Mouse (Mus musculus): ENCODE data around the gene Ccdc93. TPM values are rescaled to one million over a fixed set of nuclear protein-coding genes. Genes with fewer than 3 reads are reported as not detected.

Ccdc93 gene
- polyA plus RNA-seq, 1 experiment, result 5.2 TPM

DNA sequence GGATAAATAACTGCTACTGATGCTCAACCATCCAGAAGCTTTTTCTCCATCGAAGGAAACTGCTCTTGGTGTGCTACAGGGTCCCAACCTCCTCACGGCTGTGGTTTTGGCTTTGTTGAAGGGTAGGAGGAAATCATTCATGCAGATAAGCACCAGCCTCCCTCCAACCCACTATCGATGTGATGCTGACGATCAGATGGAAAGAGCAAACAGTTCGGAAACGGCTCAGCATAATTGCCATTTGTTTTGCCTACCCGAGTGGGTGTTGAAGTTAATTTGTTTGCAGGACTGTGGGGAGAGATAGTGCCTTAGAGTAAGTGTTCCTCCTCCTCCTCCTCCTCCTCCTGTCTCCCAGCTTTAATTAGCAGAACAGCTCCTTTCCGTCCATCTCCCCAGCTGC is 109.5 kb downstream of the Ccdc93 start:
- TF ChIP-seq CTCF (IDR thresholded peaks at IDR 0.05; ENCODE audit: control insufficient read depth, insufficient read depth, insufficient replicate concordance, low read depth, low read length), result no peak
- Histone ChIP-seq H3K4me3 (ENCODE audit: control insufficient read depth, low read depth, low read length) (no peak overlapping the region), H3K36me3 (ENCODE audit: control insufficient read depth, insufficient read depth, low read length) (no peaks in the 10 kb centered on the region), H3K4me1 (ENCODE audit: control insufficient read depth, insufficient read depth, low read length) (no peaks in the 10 kb centered on the region), H3K27ac (ENCODE audit: control insufficient read depth, insufficient read depth, low read depth, low read length) (no peak overlapping the region), H3K27me3 (ENCODE audit: control insufficient read depth, insufficient read depth, low read length) (no peaks in the 10 kb centered on the region)

- TF ChIP-seq POLR2A (IDR thresholded peaks at IDR 0.05; ENCODE audit: control insufficient read depth, low read depth, low read length), result no peak
- TF ChIP-seq CTCF (IDR thresholded peaks at IDR 0.05; ENCODE audit: control insufficient read depth, insufficient read depth, insufficient replicate concordance, low read depth, low read length), result no peak
- H3K36me3 ChIP-seq (ENCODE audit: control insufficient read depth, insufficient read depth, low read length), result no peaks in the 10 kb centered on the region
- no peaks in the 10 kb centered on the region for H3K4me1 ChIP-seq (ENCODE audit: control insufficient read depth, insufficient read depth, low read length)
- no peak overlapping the region for H3K27ac ChIP-seq (ENCODE audit: control insufficient read depth, insufficient read depth, low read depth, low read length)
- no peaks in the 10 kb centered on the region for H3K27me3 ChIP-seq (ENCODE audit: control insufficient read depth, insufficient read depth, low read length)
- no peak overlapping the region for H3K4me3 ChIP-seq (ENCODE audit: control insufficient read depth, low read depth, low read length)
These were observed 116.0 kb downstream of the Ccdc93 start for GRCm38 (mm10) chr1:121546844-121547243.

GRCm38 (mm10) chr1:121548667-121549066 is 117.8 kb downstream of the Ccdc93 start:
- TF ChIP-seq CTCF (IDR thresholded peaks at IDR 0.05; ENCODE audit: control insufficient read depth, insufficient read depth, insufficient replicate concordance, low read depth, low read length) (no peak), POLR2A (IDR thresholded peaks at IDR 0.05; ENCODE audit: control insufficient read depth, low read depth, low read length) (no peak)

DNA sequence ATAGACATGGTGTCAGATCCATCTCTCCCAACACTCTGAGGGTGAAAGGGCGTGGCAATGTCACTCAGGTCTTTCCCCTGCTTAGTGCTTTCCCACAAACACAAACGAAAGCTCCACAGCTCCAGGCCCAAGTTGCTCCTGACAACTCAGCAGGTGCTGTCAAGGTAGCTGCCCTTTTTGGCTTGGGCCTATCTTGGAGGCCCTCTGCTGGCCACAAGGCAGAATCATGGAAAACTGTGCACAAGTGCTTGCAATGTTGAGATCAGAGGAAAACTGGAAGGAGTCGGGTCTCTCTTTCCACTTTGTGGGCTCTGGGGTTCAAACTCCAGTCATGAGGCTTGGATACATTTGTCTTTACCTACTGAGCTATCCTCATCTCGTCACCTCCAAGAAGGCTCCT is 118.6 kb downstream of the Ccdc93 start:
- Histone ChIP-seq H3K27ac (ENCODE audit: control insufficient read depth, insufficient read depth, low read depth, low read length) (no peak overlapping the region), H3K4me3 (ENCODE audit: control insufficient read depth, low read depth, low read length) (no peak overlapping the region), H3K4me1 (ENCODE audit: control insufficient read depth, insufficient read depth, low read length) (no peaks in the 10 kb centered on the region), H3K36me3 (ENCODE audit: control insufficient read depth, insufficient read depth, low read length) (no peaks in the 10 kb centered on the region), H3K27me3 (ENCODE audit: control insufficient read depth, insufficient read depth, low read length) (no peaks in the 10 kb centered on the region)
- TF ChIP-seq CTCF (IDR thresholded peaks at IDR 0.05; ENCODE audit: control insufficient read depth, insufficient read depth, insufficient replicate concordance, low read depth, low read length), result no peak
- TF ChIP-seq POLR2A (IDR thresholded peaks at IDR 0.05; ENCODE audit: control insufficient read depth, low read depth, low read length), result no peak

More at GRCm38 (mm10) chr1:121548667-121549066, 117.8 kb downstream of the Ccdc93 start:
- Histone ChIP-seq H3K4me3 (ENCODE audit: control insufficient read depth, low read depth, low read length) (no peak overlapping the region), H3K27ac (ENCODE audit: control insufficient read depth, insufficient read depth, low read depth, low read length) (no peak overlapping the region), H3K27me3 (ENCODE audit: control insufficient read depth, insufficient read depth, low read length) (no peaks in the 10 kb centered on the region), H3K4me1 (ENCODE audit: control insufficient read depth, insufficient read depth, low read length) (no peaks in the 10 kb centered on the region), H3K36me3 (ENCODE audit: control insufficient read depth, insufficient read depth, low read length) (no peaks in the 10 kb centered on the region)

GRCm38 (mm10) chr1:121550801-121551456 is 120.1 kb downstream of the Ccdc93 start:
- H3K27me3 ChIP-seq (ENCODE audit: control insufficient read depth, insufficient read depth, low read length), result no peaks in the 10 kb centered on the region

DNA sequence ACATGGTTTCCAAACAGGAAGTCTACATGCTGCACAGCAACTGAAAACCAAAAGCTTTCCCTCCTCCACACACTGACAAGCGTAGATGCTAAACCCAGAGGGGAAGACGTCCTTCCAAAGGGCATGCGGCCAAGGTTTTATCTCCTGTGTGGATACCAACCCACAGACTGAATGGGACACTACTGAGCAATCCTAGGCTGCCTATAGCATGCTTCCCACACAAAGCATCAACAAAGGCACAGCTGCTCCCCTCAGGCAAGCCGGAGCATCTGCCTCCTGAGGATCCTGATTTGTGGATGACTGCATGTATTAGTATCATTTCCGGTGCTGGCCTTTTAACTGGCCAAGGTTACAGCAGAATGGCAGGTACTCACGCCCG is 120.6 kb downstream of the Ccdc93 start:
- Histone ChIP-seq H3K4me1 (ENCODE audit: control insufficient read depth, insufficient read depth, low read length) (no peaks in the 10 kb centered on the region), H3K27me3 (ENCODE audit: control insufficient read depth, insufficient read depth, low read length) (no peaks in the 10 kb centered on the region), H3K27ac (ENCODE audit: control insufficient read depth, insufficient read depth, low read depth, low read length) (no peak overlapping the region), H3K36me3 (ENCODE audit: control insufficient read depth, insufficient read depth, low read length) (no peaks in the 10 kb centered on the region; the same call in 1 of the 2 replicates), H3K4me3 (ENCODE audit: control insufficient read depth, low read depth, low read length) (no peak overlapping the region)
- TF ChIP-seq POLR2A (IDR thresholded peaks at IDR 0.05; ENCODE audit: control insufficient read depth, low read depth, low read length) (no peak), CTCF (IDR thresholded peaks at IDR 0.05; ENCODE audit: control insufficient read depth, insufficient read depth, insufficient replicate concordance, low read depth, low read length) (no peak)

More at GRCm38 (mm10) chr1:121550801-121551456, 120.1 kb downstream of the Ccdc93 start:
- Histone ChIP-seq H3K27ac (ENCODE audit: control insufficient read depth, insufficient read depth, low read depth, low read length) (no peak overlapping the region), H3K36me3 (ENCODE audit: control insufficient read depth, insufficient read depth, low read length) (no peaks in the 10 kb centered on the region; the same call in 1 of the 2 replicates), H3K4me3 (ENCODE audit: control insufficient read depth, low read depth, low read length) (no peak overlapping the region), H3K4me1 (ENCODE audit: control insufficient read depth, insufficient read depth, low read length) (no peaks in the 10 kb centered on the region)
- TF ChIP-seq CTCF (IDR thresholded peaks at IDR 0.05; ENCODE audit: control insufficient read depth, insufficient read depth, insufficient replicate concordance, low read depth, low read length) (no peak), POLR2A (IDR thresholded peaks at IDR 0.05; ENCODE audit: control insufficient read depth, low read depth, low read length) (no peak)

Other genes with a start within 250 kb of the Ccdc93 start
- gene Insig2, start 98.5 kb upstream of the Ccdc93 start, polyA plus RNA-seq (2012; rRNA removed), result 64.7 and 80.3 TPM in 2 replicates
- 6.7 and 7.7 TPM in 2 replicates for gene Htr5b, start 97.4 kb downstream of the Ccdc93 start, polyA plus RNA-seq (2012; rRNA removed)
- 49.0 and 56.6 TPM in 2 replicates for gene Ddx18, start 136.9 kb downstream of the Ccdc93 start, polyA plus RNA-seq (2012; rRNA removed)

Measured in testis, adult 2 months (tissue).